Mouse (Mus musculus): ENCODE measurements around the gene Mon2.

Mon2 gene

GRCm38 (mm10) chr10:123076245-123077023 lies at the start of gene Mon2:
Gene Mon2, minus strand, starts transcription at chr10:123076505.
- DNase-seq (ENCODE audit: low spot score), result peak; percentile 92

- peak; percentile 36 for DNase-seq (ENCODE audit: low spot score)
Measured at GRCm38 (mm10) chr10:123120666-123121392, 44.5 kb upstream of the Mon2 start.

- no peak for DNase-seq (ENCODE audit: low spot score)
Measured at GRCm38 (mm10) chr10:123116861-123117260, 40.6 kb upstream of the Mon2 start.

- DNase-seq (ENCODE audit: low spot score), result no peak
Measured at GRCm38 (mm10) chr10:123113466-123113865, 37.2 kb upstream of the Mon2 start.

GRCm38 (mm10) chr10:123112787-123113168 lies 36.5 kb upstream of the Mon2 start:
- DNase-seq (ENCODE audit: low spot score), result no peak

GRCm38 (mm10) chr10:123112056-123112786 lies 35.9 kb upstream of the Mon2 start:
- DNase-seq (ENCODE audit: low spot score), result no peak

GRCm38 (mm10) chr10:123110548-123110947 lies 34.2 kb upstream of the Mon2 start:
- no peak for DNase-seq (ENCODE audit: low spot score)

- DNase-seq (ENCODE audit: low spot score), result no peak
Measured at GRCm38 (mm10) chr10:123108527-123108926, 32.2 kb upstream of the Mon2 start.

- DNase-seq (ENCODE audit: low spot score), result no peak
Measured at GRCm38 (mm10) chr10:123108121-123108520, 31.8 kb upstream of the Mon2 start.

- no peak for DNase-seq (ENCODE audit: low spot score)
Measured at GRCm38 (mm10) chr10:123101303-123101702, 25.0 kb upstream of the Mon2 start.

- DNase-seq (ENCODE audit: low spot score), result no peak
Measured at GRCm38 (mm10) chr10:123100584-123100983, 24.3 kb upstream of the Mon2 start.

GRCm38 (mm10) chr10:123094504-123094903 lies 18.2 kb upstream of the Mon2 start:
- no peak for DNase-seq (ENCODE audit: low spot score)

- no peak for DNase-seq (ENCODE audit: low spot score)
Measured at GRCm38 (mm10) chr10:123092577-123092976, 16.3 kb upstream of the Mon2 start.

- peak; percentile 59 for DNase-seq (ENCODE audit: low spot score)
Measured at GRCm38 (mm10) chr10:123091737-123092136, 15.4 kb upstream of the Mon2 start.

GRCm38 (mm10) chr10:123089425-123089930 lies 13.2 kb upstream of the Mon2 start:
- DNase-seq (ENCODE audit: low spot score), result peak; percentile 20

- DNase-seq (ENCODE audit: low spot score), result no peak
Measured at GRCm38 (mm10) chr10:123086847-123087246, 10.5 kb upstream of the Mon2 start.

- DNase-seq (ENCODE audit: low spot score), result no peak
Measured at GRCm38 (mm10) chr10:123084900-123085641, 8.8 kb upstream of the Mon2 start.

- no peak for DNase-seq (ENCODE audit: low spot score)
Measured at GRCm38 (mm10) chr10:123084307-123084706, 8.0 kb upstream of the Mon2 start.

- peak; percentile 60 for DNase-seq (ENCODE audit: low spot score)
Measured at GRCm38 (mm10) chr10:123075751-123076242, 508 bp downstream of the Mon2 start.

- DNase-seq (ENCODE audit: low spot score), result no peak
Measured at GRCm38 (mm10) chr10:123071997-123072396, 4.3 kb downstream of the Mon2 start.

- DNase-seq (ENCODE audit: low spot score), result no peak
Measured at GRCm38 (mm10) chr10:123063021-123063420, 13.3 kb downstream of the Mon2 start.

GRCm38 (mm10) chr10:123060831-123061230 lies 15.5 kb downstream of the Mon2 start:
- no peak for DNase-seq (ENCODE audit: low spot score)
